Mouse (Mus musculus) layer of hippocampus, postnatal 14 days (tissue): ENCODE measurements at regions not wholly inside any gene's neighbourhood (a gene's known extent, or its start where the extent isn't known, plus 50 kb on each side); places are given as distances from the start of the nearest gene placed in this dataset.

Experiments
- DNase-seq, 2 experiments: peaks; one replicate each; pipeline ENCODE4 v3.0.0; 2021 to 2022; ENCODE audit warnings: low spot score in 2 of 2, mixed read lengths in 1 of 2

- no peak for DNase-seq
These were observed 114.2 kb upstream of the Mylip start for GRCm38 (mm10) chr13:45275391-45275790.

- DNase-seq, result no peak
These were observed 111.6 kb upstream of the Mylip start for GRCm38 (mm10) chr13:45277842-45278416.

- DNase-seq, result no peak
These were observed 108.4 kb upstream of the Mylip start for GRCm38 (mm10) chr13:45281106-45281505.

GRCm38 (mm10) chr13:45286651-45287050 is 102.9 kb upstream of the Mylip start:
- no peak for DNase-seq

GRCm38 (mm10) chr13:45287217-45287616 is 102.3 kb upstream of the Mylip start:
- DNase-seq, result no peak

- no peak for DNase-seq
These were observed 99.6 kb upstream of the Mylip start for GRCm38 (mm10) chr13:45289976-45290375.

- no peak for DNase-seq
These were observed 94.9 kb upstream of the Mylip start for GRCm38 (mm10) chr13:45294691-45295090.

- DNase-seq, result no peak
These were observed 88.9 kb upstream of the Mylip start for GRCm38 (mm10) chr13:45300610-45301009.

- no peak for DNase-seq
These were observed 88.2 kb upstream of the Mylip start for GRCm38 (mm10) chr13:45301191-45301905.

GRCm38 (mm10) chr13:45302796-45303195 is 86.7 kb upstream of the Mylip start:
- DNase-seq, result no peak

- no peak for DNase-seq
These were observed 83.4 kb upstream of the Mylip start for GRCm38 (mm10) chr13:45306177-45306576.

GRCm38 (mm10) chr13:45307226-45307625 is 82.3 kb upstream of the Mylip start:
- no peak for DNase-seq

GRCm38 (mm10) chr13:45319646-45320045 is 69.9 kb upstream of the Mylip start:
- DNase-seq, result no peak

GRCm38 (mm10) chr13:45325736-45326293 is 63.7 kb upstream of the Mylip start:
- peak in 1 of 2 experiments; percentile 27 for DNase-seq

GRCm38 (mm10) chr13:45326751-45327150 is 62.8 kb upstream of the Mylip start:
- no peak for DNase-seq

GRCm38 (mm10) chr13:45330561-45330960 is 59.0 kb upstream of the Mylip start:
- DNase-seq, result no peak

- no peak for DNase-seq
These were observed 57.5 kb upstream of the Mylip start for GRCm38 (mm10) chr13:45332031-45332430.

GRCm38 (mm10) chr13:45333634-45334033 is 55.9 kb upstream of the Mylip start:
- no peak for DNase-seq
